Mouse (Mus musculus) neural tube, embryonic 15.5 days (tissue): ENCODE measurements around the gene Gpr146. TPM values are rescaled to one million over a fixed set of nuclear protein-coding genes. Genes with fewer than 3 reads are reported as not detected.

Experiments
- ATAC-seq: fragments of 200-750 bp; cut with Nextera tagmentation; 2 replicates; pipeline ENCODE4 v1.8.0; 2017; ENCODE audit warnings: mild to moderate bottlenecking, moderate TSS enrichment, moderate library complexity; ENCODE audit not compliant: low FRiP score
- H3K27ac ChIP-seq: fragments of 300-500 bp; sonication (generic); replicated peaks from 2 replicates; pipeline ENCODE4 v1.5.1; 2015; ENCODE audit warnings: mild to moderate bottlenecking, inconsistent platforms
- H3K27me3 ChIP-seq: fragments of 300-500 bp; sonication (generic); replicated peaks from 2 replicates; pipeline ENCODE4 v1.6.1; 2015; ENCODE audit warnings: inconsistent platforms
- H3K36me3 ChIP-seq: fragments of 300-500 bp; sonication (generic); 2 replicates; pipeline ENCODE4 v1.6.1; 2015; ENCODE audit warnings: inconsistent platforms
- H3K4me1 ChIP-seq: fragments of 300-500 bp; sonication (generic); 2 replicates; pipeline ENCODE4 v1.6.1; 2015; ENCODE audit warnings: inconsistent platforms
- H3K4me2 ChIP-seq: fragments of 300-500 bp; sonication (generic); 2 replicates; pipeline ENCODE4 v1.6.1; 2015; ENCODE audit warnings: inconsistent platforms, mild to moderate bottlenecking, moderate library complexity
- H3K4me3 ChIP-seq: fragments of 300-500 bp; sonication (generic); replicated peaks from 2 replicates; pipeline ENCODE4 v1.5.1; 2015; ENCODE audit warnings: mild to moderate bottlenecking, inconsistent platforms
- H3K9ac ChIP-seq: fragments of 300-500 bp; sonication (generic); replicated peaks from 2 replicates; pipeline ENCODE4 v1.6.1; 2015; ENCODE audit warnings: mild to moderate bottlenecking, inconsistent platforms
- H3K9me3 ChIP-seq: fragments of 300-500 bp; sonication (generic); replicated peaks from 2 replicates; pipeline ENCODE4 v1.6.1; 2016; ENCODE audit warnings: inconsistent platforms
- WGBS: fragments of 180-500 bp; shearing (Covaris S2); methylation state at CpG from one replicate; pipeline ENCODE4 v1.1.7; 2015; ENCODE audit warnings: mixed read lengths; 5-methylcytosine and 5-hydroxymethylcytosine counted together
- polyA plus RNA-seq: library from polyadenylated mRNA; unstranded; fragments of >200 nt; fragmentation: Nextera tagmentation; extraction: Ambion mirVana; gene quantifications from 2 replicates; pipeline ENCODE4 v1.2.1, GENCODE M21; 2015

Gpr146 gene
- polyA plus RNA-seq, 1 experiment from 2014 or later = 3.0 TPM

DNA sequence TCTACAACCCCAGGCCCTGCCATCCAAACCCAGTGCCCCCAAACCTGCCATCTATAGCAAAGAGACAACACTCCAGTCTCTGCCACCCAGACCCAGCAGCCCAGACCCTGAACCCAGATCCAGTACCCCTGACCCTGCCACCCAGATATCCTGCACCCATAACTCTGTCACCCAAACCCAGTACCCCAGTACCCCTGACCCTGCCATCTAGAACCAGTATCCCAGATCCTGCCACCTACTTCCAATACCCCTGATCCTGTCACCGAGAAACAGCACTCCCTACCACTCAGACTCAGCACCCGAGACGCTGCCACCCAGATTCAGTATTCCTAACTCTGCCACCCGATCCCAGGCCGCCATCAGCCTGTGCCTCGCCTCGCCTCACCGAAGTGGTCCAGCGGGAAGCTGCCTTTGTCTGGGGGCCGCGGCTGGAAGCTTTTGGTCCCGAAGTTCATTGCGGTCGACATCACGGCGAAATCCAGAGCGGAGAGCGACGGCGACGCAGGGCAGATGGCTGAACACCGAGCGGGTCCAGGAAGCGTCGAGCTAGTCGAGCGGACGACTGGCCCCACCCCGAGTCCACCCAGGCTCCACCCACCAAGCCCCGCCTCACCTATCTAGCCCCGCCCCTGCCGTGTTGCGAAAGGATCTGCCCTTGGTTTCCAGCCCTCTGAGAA is 32.7 kb upstream of the Gpr146 start:
- H3K4me2 ChIP-seq = peak overlapping the region; percentile 97
- H3K9ac ChIP-seq = peak overlapping the region; percentile 86
- peak overlapping the region; percentile 81 for H3K27ac ChIP-seq
- peaks cover 29% of the 10 kb centered on the region for H3K4me1 ChIP-seq
- no peaks in the 10 kb centered on the region for H3K9me3 ChIP-seq
- no peaks in the 10 kb centered on the region for H3K27me3 ChIP-seq
- peak; percentile 94 for ATAC-seq
- peak overlapping the region; percentile 71 for H3K4me3 ChIP-seq
- under 1% methylated on average over 33 of the region's 33 CpGs for WGBS
- peaks cover 24% of the 10 kb centered on the region for H3K36me3 ChIP-seq

DNA sequence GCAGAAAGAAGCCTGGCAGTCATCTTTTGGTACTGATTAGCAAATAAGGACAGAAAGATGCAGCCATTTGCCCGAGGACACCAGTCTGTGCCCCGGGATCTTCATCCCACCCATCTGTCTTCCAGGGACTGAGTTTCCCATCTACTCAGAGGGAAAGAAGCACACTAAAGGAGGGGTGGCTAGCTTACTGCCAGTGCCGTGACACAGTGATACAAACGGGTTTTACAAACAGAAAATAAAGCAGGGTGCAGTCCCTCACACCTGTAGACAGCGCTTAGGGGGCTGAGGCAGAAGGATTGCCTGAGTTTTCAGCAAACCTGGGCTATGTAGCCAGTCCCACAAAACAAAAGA is 32.2 kb upstream of the Gpr146 start:
- peak overlapping the region; percentile 40 for H3K9ac ChIP-seq
- H3K36me3 ChIP-seq = peaks cover 19% of the 10 kb centered on the region
- ATAC-seq = peak; percentile 46
- no peaks in the 10 kb centered on the region for H3K9me3 ChIP-seq
- H3K27ac ChIP-seq = peak overlapping the region; percentile 81
- H3K4me2 ChIP-seq = peak overlapping the region; percentile 97
- no peaks in the 10 kb centered on the region for H3K27me3 ChIP-seq
- peak overlapping the region; percentile 71 for H3K4me3 ChIP-seq
- peaks cover 29% of the 10 kb centered on the region for H3K4me1 ChIP-seq
- WGBS = 6% methylated on average over 5 of the region's 5 CpGs

DNA sequence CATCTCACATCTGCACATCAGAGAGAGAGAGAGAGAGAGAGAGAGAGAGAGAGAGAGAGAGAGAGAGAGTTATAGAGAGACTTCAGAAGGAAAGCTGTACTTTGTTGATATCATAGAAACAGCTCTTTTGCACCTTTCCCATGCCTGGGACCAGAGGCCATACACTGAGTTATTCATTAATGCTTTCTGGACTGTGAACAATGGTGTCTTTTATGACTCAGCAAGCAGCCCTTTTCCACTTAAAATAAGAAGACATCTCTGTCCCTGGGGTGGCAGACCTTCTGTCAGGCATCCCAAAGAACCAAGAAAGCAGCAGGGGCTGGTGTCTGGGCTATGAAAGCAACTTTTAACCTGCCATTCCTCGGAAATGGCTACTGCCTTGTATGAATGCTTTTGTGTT is 30.3 kb upstream of the Gpr146 start:
- Histone ChIP-seq H3K27me3 (no peaks in the 10 kb centered on the region), H3K4me1 (peaks cover 30% of the 10 kb centered on the region), H3K36me3 (peaks cover 5% of the 10 kb centered on the region; the same call in 1 of the 2 replicates), H3K9ac (no peak overlapping the region), H3K4me2 (no peak overlapping the region), H3K9me3 (no peaks in the 10 kb centered on the region), H3K27ac (no peak overlapping the region), H3K4me3 (no peak overlapping the region)
- 28% methylated on average over 1 of the region's 1 CpGs for WGBS
- ATAC-seq = no peak

DNA sequence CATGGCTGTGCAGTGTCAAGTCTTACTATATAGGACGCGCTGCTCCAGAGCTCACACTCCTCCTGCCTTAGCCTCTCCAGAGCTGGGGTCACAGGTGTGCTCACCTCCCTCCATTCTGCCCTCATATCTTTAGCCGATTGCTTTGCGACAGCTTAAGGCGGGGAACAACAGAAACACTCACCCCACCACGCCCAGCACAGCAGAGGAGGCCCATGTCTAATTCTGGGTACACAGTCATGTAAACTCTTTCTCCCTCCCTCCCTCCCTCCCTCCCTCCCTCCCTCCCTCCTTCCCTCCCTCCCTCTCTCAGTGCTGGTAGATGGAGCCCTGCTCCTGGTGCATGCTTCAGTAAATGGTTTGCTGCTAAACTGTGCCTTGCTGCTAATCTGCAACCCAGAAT is 27.8 kb upstream of the Gpr146 start:
- Histone ChIP-seq H3K36me3 (no peaks in the 10 kb centered on the region), H3K9me3 (no peaks in the 10 kb centered on the region), H3K27me3 (no peaks in the 10 kb centered on the region), H3K9ac (no peak overlapping the region), H3K4me3 (no peak overlapping the region), H3K27ac (no peak overlapping the region), H3K4me2 (no peak overlapping the region), H3K4me1 (peaks cover 9% of the 10 kb centered on the region)
- no peak for ATAC-seq
- 80% methylated on average over 6 of the region's 6 CpGs for WGBS

DNA sequence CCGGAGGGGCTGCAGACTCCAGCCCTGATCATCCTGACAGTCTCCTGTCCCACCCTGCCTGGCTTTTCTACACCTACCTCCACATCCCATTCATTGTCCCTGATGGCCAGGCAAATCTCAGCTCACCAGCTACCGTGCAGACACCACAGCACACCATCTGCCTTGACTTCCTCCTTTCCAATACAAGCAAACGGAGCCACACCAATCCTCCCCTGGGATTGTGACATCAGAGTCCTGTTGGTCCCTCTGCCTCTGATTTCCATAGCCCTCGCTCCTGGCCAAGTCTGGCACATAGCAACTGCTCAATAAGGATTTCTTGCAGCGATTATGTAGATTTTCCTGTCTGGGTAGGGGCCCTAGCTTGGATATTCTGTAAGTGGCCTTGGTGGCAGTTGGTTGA is 26.4 kb upstream of the Gpr146 start, which contains the start of gene Cox19:
Cox19 (minus strand) TSS at position 285 of the 400 bp plus-strand sequence.
- no peak for ATAC-seq
- Histone ChIP-seq H3K4me3 (no peak within 1 kb of the TSS), H3K4me1 (0 out of 2 replicates have a peak, but pooled peaks cover 3% of the 10 kb centered on the region), H3K27me3 (0 out of 2 replicates have a peak, but pooled peaks cover 2% of the 10 kb centered on the region), H3K9me3 (no peaks in the 10 kb centered on the region), H3K27ac (no peak within 1 kb of the TSS), H3K36me3 (no peaks in the 10 kb centered on the region), H3K4me2 (no peak within 1 kb of the TSS), H3K9ac (0 out of 2 replicates have a peak within 1 kb of the TSS, but pooled peaks have one; percentile 10)
- WGBS = 59% methylated on average over 5 of the region's 5 CpGs

DNA sequence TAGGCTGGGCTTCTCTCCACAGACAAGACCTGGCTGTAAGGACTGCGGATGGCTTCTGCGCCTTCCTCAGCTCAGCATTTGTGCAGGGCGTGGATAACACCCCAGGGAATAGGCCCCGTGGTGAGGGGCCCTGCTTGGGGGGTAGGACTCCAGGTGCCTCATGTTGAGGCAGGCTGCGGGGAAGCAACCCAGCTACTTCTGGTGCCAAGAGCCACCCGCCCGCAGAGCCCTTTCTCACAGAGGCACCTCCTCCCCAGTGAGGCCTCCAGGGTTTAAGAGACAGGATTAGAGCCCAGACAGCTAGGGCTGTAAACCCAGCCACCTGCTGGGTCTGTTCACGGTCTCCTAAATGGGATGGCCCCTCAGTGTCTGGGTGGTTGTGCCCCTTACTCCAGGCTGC is 25.9 kb upstream of the Gpr146 start:
- H3K9ac ChIP-seq = 0 out of 2 replicates have a peak overlapping the region, but pooled peaks have one; percentile 10
- H3K9me3 ChIP-seq = no peaks in the 10 kb centered on the region
- H3K4me2 ChIP-seq = no peak overlapping the region
- H3K4me1 ChIP-seq = peaks cover 5% of the 10 kb centered on the region; the same call in 1 of the 2 replicates
- WGBS = 29% methylated on average over 8 of the region's 8 CpGs
- 0 out of 2 replicates have a peak, but pooled peaks cover 3% of the 10 kb centered on the region for H3K27me3 ChIP-seq
- no peaks in the 10 kb centered on the region for H3K36me3 ChIP-seq
- no peak for ATAC-seq
- no peak overlapping the region for H3K27ac ChIP-seq
- no peak overlapping the region for H3K4me3 ChIP-seq

DNA sequence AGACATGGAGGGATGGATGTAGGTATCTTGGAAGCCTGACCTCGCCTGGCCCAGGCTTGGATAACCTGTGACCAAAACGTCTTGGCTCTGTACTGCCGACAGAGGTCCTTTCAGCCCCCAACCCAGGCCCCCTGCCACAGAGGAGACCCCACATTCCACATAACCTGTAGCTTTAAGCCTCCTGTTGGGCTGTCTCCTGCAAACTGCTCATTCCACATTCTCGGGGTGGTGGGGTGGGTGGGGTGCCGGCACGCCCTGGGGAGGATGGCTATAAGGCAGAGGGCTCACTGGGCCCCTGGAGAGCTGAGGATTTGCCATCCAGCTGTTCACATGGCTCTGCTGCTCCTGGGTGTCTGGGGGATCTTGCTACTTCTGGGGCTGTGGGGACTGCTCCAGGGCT is 25.2 kb upstream of the Gpr146 start, which contains the start of gene Cyp2w1:
Cyp2w1 (plus strand) TSS at position 301 of the 400 bp plus-strand sequence.
- WGBS = 69% methylated on average over 6 of the region's 6 CpGs
- no peak for ATAC-seq

DNA sequence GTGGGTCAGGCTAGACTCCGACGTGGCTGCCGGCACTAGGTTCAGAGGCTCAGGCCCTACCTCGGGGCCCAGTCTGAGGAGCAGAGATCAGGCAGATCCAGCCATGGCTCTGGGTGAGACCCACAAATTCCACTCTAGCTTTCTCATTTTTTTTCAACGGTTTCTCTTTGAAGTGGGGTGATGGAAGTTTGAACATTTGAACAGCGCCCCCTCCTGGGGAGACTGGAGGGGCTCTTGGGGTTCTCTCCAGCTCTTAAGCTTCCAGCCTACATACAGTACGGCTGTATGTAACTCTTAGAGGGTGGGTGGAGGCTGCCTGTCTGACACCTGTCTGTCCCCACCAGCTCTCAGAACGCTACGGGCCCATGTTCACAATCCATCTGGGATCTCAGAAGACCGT is 24.0 kb upstream of the Gpr146 start:
- 64% methylated on average over 10 of the region's 10 CpGs for WGBS
- H3K36me3 ChIP-seq = no peaks in the 10 kb centered on the region
- H3K9me3 ChIP-seq = no peaks in the 10 kb centered on the region
- no peak for ATAC-seq
- no peak overlapping the region for H3K4me2 ChIP-seq
- H3K27me3 ChIP-seq = 0 out of 2 replicates have a peak, but pooled peaks cover 3% of the 10 kb centered on the region
- H3K4me3 ChIP-seq = no peak overlapping the region
- peaks cover 7% of the 10 kb centered on the region for H3K4me1 ChIP-seq
- no peak overlapping the region for H3K9ac ChIP-seq
- H3K27ac ChIP-seq = no peak overlapping the region

More for the DNA sequence above, 25.2 kb upstream of the Gpr146 start, which contains the start of gene Cyp2w1:
- H3K27ac ChIP-seq = no peak within 1 kb of the TSS
- H3K9me3 ChIP-seq = no peaks in the 10 kb centered on the region
- H3K27me3 ChIP-seq = 0 out of 2 replicates have a peak, but pooled peaks cover 3% of the 10 kb centered on the region
- 0 out of 2 replicates have a peak within 1 kb of the TSS, but pooled peaks have one; percentile 10 for H3K9ac ChIP-seq
- H3K4me1 ChIP-seq = peaks cover 7% of the 10 kb centered on the region
- no peak within 1 kb of the TSS for H3K4me3 ChIP-seq
- H3K36me3 ChIP-seq = no peaks in the 10 kb centered on the region
- H3K4me2 ChIP-seq = no peak within 1 kb of the TSS

DNA sequence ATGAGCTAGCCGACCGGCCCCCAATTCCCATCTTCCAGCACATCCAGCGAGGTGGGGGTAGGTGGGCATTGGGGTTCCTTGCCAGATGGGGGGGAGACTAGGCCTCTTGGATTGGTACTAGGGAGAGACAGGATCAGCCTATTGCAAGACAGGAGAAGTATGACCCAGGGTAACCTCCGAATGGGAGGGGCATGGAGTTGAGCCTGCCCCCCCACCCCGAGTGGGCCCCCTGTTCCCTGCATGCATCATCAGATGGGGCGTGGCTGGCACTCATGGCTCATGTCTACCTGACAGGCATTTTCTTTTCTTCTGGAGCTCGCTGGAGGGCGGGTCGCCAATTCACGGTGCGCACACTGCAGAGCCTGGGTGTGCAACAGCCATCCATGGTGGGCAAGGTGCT is 23.6 kb upstream of the Gpr146 start:
- H3K27me3 ChIP-seq = 0 out of 2 replicates have a peak, but pooled peaks cover 3% of the 10 kb centered on the region
- H3K4me2 ChIP-seq = no peak overlapping the region
- H3K27ac ChIP-seq = no peak overlapping the region
- H3K4me1 ChIP-seq = peaks cover 7% of the 10 kb centered on the region
- H3K36me3 ChIP-seq = no peaks in the 10 kb centered on the region
- no peaks in the 10 kb centered on the region for H3K9me3 ChIP-seq
- WGBS = 93% methylated on average over 11 of the region's 11 CpGs
- no peak overlapping the region for H3K4me3 ChIP-seq
- H3K9ac ChIP-seq = no peak overlapping the region
- no peak for ATAC-seq

DNA sequence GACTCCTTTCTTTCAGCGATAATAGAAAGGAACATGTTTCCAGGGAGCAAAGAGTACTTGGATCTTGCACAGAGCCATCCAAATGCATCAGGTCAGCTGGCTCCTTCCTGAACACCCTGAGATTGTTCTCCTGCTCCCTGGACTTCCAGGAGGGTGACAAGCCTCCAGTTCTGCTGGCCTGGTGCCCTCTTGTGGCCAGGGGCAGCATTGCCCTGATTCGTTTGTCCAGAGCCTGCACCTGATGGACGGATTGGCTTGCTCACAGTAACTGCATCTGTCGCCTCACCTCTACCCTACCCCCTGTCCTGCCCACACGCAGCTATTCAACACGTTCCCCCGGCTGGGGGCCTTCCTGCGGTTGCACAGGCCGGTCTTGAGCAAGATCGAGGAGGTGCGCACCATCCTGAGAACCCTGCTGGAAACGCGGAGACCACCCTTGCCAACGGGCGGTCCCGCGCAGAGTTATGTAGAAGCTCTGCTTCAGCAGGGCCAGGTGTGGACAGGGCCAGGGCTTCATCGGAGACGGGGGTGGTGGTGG is 22.2 kb upstream of the Gpr146 start:
- WGBS = 39% methylated on average over 19 of the region's 19 CpGs
- no peak for ATAC-seq

DNA sequence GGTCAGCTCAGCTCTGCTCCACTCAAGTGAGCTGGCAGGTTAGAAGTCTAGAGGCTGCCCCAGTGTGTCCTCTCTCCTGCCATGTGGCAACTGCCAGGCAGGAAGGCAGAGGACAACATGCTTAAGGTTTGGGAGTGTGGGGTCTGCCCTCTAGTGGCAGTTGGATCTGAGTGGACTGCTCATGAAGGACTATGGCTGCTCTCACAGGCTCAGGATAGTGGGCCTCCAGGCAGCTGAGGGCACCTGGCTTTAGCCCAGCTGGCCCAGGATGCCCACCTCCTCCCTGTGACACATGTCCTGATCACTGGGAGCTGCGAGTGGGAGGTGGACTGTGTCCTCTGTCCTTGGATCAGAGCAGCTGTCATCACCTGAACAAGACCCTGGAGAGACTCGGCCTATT is 18.8 kb upstream of the Gpr146 start:
- no peaks in the 10 kb centered on the region for H3K9me3 ChIP-seq
- no peak overlapping the region for H3K27ac ChIP-seq
- H3K4me2 ChIP-seq = no peak overlapping the region
- no peak overlapping the region for H3K9ac ChIP-seq
- no peak overlapping the region for H3K4me3 ChIP-seq
- H3K4me1 ChIP-seq = peaks cover 4% of the 10 kb centered on the region
- H3K36me3 ChIP-seq = no peaks in the 10 kb centered on the region; the same call in 1 of the 2 replicates
- whole genome bisulfite sequencing = 75% methylated on average over 2 of the region's 2 CpGs
- no peak for ATAC-seq
- H3K27me3 ChIP-seq = 0 out of 2 replicates have a peak, but pooled peaks cover 3% of the 10 kb centered on the region

More for the DNA sequence above, 22.2 kb upstream of the Gpr146 start:
- Histone ChIP-seq H3K4me2 (no peak overlapping the region), H3K4me3 (no peak overlapping the region), H3K27ac (no peak overlapping the region), H3K27me3 (0 out of 2 replicates have a peak, but pooled peaks cover 3% of the 10 kb centered on the region), H3K4me1 (peaks cover 7% of the 10 kb centered on the region), H3K36me3 (no peaks in the 10 kb centered on the region), H3K9ac (no peak overlapping the region), H3K9me3 (no peaks in the 10 kb centered on the region)

DNA sequence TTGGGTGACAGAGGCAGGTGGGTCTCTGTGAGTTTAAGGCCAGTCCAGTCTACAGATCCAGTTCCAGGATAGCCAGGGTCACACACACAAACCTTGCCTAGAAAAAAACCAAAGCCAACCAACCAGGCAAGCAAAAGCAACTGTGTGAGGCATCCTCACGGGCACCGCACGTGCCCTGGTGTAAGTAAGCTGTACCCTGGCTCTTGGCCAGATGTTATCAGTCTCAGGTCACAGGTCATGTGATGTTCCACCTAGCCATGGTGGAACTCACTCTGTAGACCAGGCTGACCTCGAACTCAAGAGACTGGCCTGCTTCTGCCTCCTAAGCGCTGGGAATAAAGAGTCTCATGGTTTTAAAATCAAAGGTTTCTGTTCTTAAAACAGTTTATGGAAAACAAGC is 18.3 kb upstream of the Gpr146 start:
- Histone ChIP-seq H3K27me3 (0 out of 2 replicates have a peak, but pooled peaks cover 3% of the 10 kb centered on the region), H3K27ac (no peak overlapping the region), H3K9ac (no peak overlapping the region), H3K4me2 (no peak overlapping the region), H3K9me3 (no peaks in the 10 kb centered on the region), H3K4me1 (peaks cover 4% of the 10 kb centered on the region), H3K36me3 (no peaks in the 10 kb centered on the region; the same call in 1 of the 2 replicates), H3K4me3 (no peak overlapping the region)
- no peak for ATAC-seq
- 97% methylated on average over 5 of the region's 5 CpGs for WGBS
